Mouse (Mus musculus) frontal cortex, postnatal 14 days (tissue): Measurements from ENCODE around the gene Tnfsf14.

Experiments
- DNase-seq, 2 experiments: peaks; one replicate each; pipeline ENCODE4 v3.0.0; 2022; ENCODE audit warnings: low spot score in 2 of 2

Gene Tnfsf14

DNA sequence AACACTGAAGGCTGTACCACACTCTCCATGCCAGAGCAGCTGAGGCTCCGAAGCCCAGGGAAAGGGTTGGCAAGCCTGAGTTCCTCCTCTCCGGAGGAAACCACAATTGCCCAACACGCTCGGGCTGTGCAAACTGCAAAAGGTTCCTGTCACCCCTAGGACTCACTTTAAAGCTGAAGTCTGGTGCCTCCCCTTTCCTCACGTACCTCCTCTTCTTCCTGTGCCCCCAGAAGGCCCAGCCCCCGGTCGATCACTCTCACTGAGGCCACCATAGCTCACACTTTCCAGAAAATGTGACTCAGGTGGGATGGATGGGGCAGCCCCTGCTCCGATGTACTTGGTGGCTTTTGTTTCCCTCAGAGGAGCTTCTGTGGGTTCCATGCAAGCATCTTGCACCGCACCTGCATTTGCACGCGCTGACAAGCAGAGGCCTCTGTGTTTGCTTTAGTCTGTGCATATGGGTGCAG is at the start of gene Tnfsf14:
Gene Tnfsf14 (minus strand): TSS at position 137 of the 467 bp plus-strand sequence.
- no peak for DNase-seq

GRCm38 (mm10) chr17:57237181-57237580 is 43.2 kb upstream of the Tnfsf14 start:
- DNase-seq, result no peak

- DNase-seq, result no peak
Measured at GRCm38 (mm10) chr17:57235803-57236202, 41.8 kb upstream of the Tnfsf14 start.

DNA sequence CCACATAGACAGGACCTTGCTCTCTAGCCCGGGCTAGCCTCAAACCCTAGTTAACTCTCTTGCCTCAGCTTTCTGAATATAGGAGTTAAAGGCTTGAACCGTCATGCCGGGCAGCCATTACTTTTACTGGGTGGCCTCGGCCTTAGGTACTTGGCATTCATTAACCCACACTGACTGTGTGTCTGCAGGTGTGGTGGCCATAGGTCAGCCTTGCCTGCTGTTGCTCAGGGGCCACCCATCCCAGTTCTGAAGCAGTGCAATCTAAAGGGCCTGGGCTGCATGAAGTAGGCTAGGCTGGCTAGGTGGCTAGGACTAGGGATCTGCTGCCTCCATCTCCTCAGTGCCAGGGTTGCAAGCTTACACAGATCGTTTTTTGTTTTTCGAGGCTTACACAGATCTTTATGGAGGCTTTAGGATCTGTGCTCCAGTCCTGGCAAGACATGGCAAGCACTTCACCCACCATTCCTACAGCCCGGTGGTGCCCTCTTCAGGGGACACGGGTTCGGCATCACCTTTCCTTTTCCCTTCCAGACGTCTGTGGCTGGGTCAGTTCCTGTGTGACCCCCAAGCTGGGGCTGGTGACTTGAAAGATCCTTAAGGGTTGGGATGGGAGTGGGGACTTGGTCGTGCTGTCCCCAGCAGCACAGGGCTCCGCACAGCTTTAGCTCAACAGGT is 40.4 kb upstream of the Tnfsf14 start:
- no peak for DNase-seq

DNA sequence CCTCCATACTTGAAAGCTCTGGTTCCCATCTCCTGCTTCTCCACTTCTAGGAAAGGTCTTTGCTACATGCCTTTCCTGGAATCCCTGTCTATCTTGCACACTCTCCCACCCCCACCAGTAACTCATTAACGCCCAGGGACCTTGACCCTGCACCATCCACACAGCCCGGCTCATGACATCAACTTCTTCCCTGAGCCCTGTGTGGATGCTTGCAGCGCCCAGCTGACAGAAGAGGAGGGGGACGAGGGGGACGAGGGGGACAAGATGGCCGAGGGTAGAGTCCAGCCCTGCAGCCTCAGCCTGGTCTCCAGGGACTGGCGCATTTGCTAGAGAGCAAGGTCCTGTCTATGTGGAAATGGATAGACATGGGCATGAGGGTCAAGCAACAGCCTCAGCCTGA is 39.1 kb upstream of the Tnfsf14 start:
- DNase-seq, result no peak

GRCm38 (mm10) chr17:57232200-57232599 is 38.2 kb upstream of the Tnfsf14 start:
- no peak for DNase-seq

DNA sequence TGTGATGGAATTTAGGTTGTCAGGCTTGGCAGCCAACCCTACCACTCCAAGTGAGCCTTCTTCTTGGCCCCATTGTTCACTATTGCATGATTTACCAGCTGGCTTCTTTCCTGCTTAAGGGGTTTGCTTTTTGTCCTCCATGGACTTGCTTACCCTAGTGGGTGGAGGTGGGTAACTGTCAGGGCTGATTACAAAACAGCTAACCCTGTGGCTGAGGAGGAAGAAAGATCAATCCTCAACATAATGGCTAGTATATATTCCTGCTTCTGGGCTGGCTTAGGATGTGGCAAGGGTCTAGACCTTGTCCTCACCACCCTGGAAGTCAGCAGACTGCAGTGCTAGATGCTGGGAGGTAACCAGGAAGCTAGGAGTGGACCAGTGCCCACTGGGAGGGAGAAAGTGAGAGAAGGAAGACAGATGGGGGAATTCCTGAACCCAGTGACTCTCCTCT is 37.4 kb upstream of the Tnfsf14 start:
- no peak for DNase-seq

DNA sequence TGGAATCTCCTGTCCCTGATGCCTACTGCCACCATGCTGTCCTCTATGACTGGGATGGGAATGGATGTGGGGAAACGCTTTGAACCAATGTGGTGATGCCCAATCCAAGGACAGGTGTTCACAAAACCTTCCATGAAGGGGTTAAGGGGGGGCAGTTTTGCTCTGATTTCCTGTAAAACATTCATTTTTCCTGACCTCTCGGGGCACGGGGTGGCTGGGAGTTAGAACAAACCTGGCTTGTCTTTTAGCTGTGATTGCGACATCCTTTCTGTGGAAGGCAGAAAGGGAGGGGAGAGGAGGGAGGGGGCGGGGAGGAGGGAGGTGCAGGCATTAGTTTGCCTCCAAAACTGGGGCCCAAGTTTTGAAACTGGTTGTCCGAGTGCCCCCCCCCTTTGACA is 36.8 kb upstream of the Tnfsf14 start:
- DNase-seq, result no peak

DNA sequence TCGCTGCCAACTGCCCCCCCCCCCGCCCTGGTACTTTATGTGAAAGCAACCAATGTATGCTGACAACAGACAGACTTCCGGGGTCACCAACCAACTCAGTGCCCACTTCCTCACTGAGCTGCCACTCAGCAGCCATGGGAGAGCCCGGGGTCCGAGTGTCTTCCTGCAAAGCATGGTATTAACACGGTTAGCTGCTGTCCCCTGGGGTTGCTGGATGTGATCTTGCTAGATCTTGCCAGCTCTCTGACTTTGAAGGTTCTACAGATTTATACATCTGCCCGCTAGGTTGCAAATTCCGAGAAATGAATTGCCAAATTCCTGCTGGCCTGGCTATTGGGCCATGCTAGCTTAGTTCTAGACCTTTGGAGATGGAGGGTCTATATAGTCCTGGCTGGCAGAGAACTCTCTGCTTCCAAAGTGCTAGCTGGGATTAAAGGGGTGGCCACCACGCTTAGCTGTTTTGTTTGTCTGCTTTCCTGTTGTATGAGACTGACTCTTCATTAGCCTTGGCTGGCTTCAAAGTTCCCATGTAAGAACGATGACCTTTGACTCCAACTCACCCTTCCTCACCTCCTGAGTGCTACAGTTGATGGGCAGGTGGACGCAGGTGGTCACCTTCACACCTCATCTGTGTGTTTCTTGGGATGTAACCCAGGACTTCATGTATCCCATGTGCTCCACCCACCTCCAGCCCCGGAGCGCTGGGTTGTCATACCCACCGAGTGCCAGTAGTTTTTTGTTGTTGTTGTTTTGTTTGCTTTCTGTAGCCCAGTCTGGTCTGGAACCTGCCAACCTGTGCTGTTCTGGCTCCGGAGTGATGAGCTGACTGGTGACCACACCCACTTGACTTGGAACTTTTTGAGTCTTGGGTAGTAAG is 36.1 kb upstream of the Tnfsf14 start:
- no peak for DNase-seq

DNA sequence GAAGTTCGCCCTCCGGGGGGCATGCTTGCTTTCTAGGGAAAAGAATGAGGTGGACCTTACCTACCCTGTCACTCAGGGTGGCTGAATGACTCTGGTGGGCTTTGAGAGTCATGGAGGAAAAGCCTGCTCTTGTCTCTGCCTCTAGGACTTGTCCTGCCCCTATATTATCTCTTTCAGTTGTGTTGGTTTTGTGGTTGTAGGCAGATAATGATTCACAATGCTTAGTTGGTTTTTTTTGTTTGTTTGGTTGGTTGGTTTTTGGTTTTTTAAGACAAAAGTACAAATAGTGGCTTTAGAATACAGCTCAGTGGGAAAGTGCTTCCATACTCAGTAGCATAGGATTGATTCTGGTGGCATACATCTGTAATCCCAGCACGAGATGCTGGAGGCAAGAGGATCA is 34.9 kb upstream of the Tnfsf14 start:
- no peak for DNase-seq

GRCm38 (mm10) chr17:57228014-57228413 is 34.0 kb upstream of the Tnfsf14 start, which contains the start of gene C3:
C3 (minus strand) TSS chr17:57228136.
- DNase-seq, result no peak

- DNase-seq, result no peak
Measured at GRCm38 (mm10) chr17:57227468-57227867, 33.5 kb upstream of the Tnfsf14 start.

DNA sequence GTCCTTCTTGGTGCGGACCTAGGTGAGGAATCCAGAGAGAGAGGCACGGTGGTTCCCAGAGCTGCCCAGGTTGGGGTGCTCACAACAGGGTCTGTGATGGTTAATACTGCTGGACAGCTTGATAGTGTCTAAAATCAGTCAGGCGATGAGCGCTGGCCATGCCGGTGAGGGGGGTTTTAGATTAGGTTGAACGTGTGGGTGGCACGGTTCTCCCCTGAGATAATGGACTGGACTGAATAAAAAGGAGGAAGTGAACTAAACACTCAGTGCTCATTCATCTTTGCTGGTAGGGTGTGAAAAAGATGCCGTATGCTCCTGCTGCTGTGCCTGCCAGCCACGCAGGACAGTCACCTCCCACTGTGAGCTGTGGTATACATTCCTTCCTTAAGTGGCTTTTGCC is 29.3 kb upstream of the Tnfsf14 start:
- DNase-seq, result no peak

- DNase-seq, result no peak
Measured at GRCm38 (mm10) chr17:57221911-57222310, 27.9 kb upstream of the Tnfsf14 start.

DNA sequence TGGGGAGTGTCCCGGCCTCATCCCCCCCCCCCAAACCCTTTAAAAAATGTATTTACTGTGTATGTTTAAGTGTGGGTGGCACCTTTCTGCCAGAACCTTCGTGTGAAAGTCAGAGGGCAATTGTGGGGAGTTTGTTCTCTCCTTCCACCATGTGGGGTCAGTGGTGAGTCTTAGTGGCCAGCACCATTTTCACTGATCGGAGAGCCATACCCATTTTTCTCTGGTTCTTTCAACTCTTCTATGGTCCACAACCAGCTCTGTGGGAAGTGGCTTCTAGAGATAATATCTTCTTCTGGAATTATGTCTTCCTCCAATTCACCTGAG is 25.9 kb upstream of the Tnfsf14 start:
- DNase-seq, result no peak

DNA sequence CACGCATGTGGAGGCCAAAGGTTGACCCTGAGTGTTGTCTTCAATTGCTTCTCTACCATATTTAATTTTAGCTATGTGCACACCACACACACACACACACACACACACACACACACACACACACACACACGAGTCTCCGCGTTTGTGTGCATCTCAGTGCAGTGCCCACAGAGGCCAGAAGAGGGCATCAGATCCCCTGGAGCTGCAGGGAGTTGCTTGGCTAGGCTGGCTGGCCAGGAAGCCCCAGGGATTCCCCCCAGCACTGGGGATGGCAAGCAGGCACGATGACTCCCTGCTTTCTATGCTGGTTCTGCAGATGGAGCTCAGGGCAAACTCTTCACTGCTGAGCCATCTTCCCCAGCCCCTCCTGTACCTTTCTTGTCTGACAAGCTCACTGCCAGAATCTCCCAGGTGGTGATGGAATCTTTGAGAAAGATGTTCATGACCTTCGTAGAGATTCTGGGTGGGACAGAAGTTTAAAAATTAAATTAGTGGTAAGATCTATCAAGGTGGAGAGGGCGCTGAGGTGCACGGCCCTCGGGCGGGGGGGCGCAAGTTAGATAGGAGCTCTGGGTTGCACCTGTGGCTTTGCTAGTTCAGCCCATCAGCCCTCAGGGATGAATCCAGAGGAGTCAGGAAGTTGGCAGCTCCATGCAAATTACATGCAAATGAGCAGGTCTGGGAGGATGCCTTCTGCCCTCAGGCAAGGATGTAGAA is 25.3 kb upstream of the Tnfsf14 start:
- DNase-seq, result peak; percentile 38 to 51

DNA sequence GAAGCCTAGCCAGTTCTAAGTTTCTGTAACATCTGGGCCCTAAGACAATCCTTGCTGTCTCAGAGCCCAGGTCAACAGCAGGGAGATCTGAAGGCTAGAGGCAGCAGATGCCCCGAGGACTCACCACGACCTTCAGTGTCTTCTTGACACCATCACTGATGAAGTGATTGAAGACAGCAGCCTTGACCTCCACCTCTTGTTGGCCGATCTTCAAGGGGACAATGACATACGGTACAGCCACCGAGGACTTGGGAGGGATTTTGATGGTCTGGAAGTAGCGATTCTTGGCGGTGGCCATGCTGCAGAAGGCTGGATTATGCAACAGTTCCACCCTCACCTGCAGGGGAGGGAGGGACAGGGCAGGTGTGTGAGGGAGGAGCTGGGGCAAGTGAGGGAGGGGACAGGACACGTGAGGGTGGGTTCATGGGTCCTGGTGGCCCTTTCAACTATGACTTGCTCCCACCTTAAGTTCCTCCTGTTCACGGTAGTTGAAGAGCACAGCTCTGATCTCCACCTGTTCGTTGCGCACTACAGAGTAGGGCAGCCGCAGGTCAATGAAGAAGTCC is 24.4 kb upstream of the Tnfsf14 start:
- DNase-seq, result no peak

DNA sequence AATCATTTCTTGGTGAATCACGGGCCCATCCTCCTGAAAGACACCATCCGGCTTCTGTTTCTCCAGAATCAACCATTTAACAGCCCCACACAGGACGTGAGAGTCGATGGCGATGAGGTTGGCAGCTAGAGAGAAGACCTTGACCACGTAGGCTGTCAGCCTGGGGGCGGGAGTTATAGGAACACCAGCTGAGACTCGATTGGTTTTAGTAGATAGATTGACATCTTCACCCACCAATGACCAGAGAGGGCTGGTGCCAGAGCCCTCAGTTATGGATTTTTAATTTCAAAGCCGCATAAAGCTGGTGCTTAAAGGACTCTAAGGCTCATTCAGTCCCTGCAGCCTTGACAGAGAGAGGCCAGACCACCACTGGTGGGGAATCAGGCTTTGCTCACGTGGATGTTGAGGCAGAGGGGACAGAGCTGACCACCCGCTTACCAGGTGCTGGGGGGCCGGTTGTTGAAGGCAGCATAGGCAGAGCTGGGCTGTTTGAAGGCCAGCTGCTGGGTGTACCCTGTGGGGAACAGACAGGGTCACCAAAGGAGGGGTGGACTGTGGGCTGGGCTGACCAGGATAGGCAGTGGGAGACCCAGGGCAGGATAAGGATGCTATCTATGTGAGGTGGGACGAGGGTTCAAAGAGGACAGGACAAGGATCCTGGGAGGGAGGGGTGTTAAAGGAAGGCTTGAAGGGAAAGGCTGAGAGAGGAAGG is 20.9 kb upstream of the Tnfsf14 start:
- no peak for DNase-seq

DNA sequence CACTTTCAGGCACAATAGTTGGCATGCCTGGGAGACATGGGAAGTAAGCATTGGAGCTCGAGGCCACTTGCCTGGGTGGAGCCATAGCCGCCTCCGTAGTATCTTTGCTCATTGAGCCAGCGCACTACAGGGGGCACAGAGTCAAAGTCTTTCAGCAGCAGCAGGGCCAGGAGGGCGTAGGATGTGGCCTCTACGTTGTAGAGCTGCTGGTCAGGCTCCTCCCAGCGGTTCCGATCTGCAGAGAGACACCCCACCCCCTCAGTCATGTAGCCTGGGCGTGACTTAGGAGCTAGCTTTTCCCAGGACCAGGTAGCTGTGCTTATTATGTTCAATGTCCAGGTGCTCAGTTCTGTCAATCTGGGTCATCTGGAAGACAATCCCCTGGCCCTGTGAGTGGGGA is 17.5 kb upstream of the Tnfsf14 start:
- DNase-seq, result no peak

DNA sequence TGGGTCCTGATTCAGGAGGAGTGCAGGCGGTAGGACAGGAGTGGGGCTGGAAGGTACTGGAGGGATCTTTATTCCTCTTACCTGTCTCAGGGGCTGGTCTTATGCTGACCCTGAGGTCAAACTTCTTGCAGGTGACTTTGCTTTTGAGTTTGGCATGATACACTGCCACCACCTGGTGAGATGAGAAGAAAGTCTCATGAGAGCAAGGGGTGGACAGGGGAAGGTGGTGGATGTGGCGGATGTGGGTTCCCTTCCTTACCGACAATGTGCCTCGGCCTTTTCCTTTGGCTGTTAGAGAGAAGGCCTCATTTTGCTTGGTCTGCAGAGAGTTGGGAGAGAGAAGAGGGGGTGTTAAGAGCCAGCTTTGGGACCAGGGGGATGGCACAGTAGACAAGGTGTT is 15.4 kb upstream of the Tnfsf14 start:
- DNase-seq, result no peak

GRCm38 (mm10) chr17:57207938-57208337 is 14.0 kb upstream of the Tnfsf14 start:
- DNase-seq, result no peak
